Mouse (Mus musculus): ENCODE measurements at regions not wholly inside any gene's neighbourhood (a gene's known extent, or its start where the extent isn't known, plus 50 kb on each side); places are given as distances from the start of the nearest gene placed in this dataset.

GRCm38 (mm10) chr5:85497261-85497660 lies 568.1 kb downstream of the Cenpc1 start:
- ATAC-seq (replicated peaks; ENCODE audit: poor library complexity, severe bottlenecking) = no peak

GRCm38 (mm10) chr5:85485733-85486322 lies 579.6 kb downstream of the Cenpc1 start:
- ATAC-seq (replicated peaks; ENCODE audit: poor library complexity, severe bottlenecking) = no peak

DNA sequence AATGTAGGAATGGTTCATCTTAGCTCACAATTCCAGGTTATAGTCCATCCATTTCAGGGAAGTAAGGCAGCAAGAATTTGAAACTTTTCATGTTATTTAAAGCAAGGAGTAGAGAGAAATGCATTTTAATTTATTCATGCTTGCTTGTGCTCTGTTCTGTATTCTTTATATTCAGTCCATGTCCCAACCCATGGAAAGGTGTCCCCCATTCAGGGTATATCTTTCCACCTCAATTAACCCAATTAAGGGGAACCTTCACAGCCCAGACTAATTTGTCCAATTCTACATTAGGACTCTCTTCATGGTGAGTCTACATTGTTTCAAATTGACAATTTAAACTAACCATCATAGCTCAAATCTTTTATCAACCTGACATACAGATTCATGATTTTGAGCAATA lies 580.2 kb downstream of the Cenpc1 start:
- no peak for ATAC-seq (replicated peaks; ENCODE audit: poor library complexity, severe bottlenecking)

DNA sequence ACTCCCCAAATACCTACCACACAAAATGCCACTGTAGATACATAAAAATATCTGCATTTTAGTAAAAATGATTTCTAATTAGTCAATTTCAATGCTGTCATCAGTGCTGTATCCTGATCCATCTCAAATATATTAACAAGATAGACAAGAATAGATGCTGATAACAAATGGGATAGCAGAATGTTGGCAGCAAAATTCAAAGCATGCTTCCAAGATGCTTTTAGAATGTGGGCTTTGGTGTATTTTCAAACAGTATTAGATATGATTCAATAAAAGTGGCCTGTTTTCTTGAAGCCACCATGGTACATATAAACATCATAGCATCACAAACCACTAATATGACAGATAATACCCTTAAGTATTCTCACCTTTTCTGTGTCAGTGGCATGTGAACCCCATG lies 597.6 kb downstream of the Cenpc1 start:
- ATAC-seq (replicated peaks; ENCODE audit: poor library complexity, severe bottlenecking) = no peak

- no peak for ATAC-seq (replicated peaks; ENCODE audit: poor library complexity, severe bottlenecking)
These were observed 598.2 kb downstream of the Cenpc1 start for GRCm38 (mm10) chr5:85467151-85467550.

All from granulocyte monocyte progenitor cell, adult 5-6 weeks (primary cell).